Mouse (Mus musculus): ENCODE measurements around the gene Olfr806. TPM values are rescaled to one million over a fixed set of nuclear protein-coding genes. Genes with fewer than 3 reads are reported as not detected.

Olfr806 gene
- not detected for polyA plus RNA-seq (2015; fragmentation: Illumina TruSeq; extraction: RNeasy Lipid Tissue Mini Kit (QIAGEN cat#74804); ENCODE audit: insufficient read depth, low replicate concordance)

GRCm38 (mm10) chr10:129741821-129742220, at the start of gene Olfr806:
Gene Olfr806 (minus strand): TSS chr10:129741921.

GRCm38 (mm10) chr10:129774338-129774737, 32.6 kb upstream of the Olfr806 start, which contains the start of gene Olfr809:
Gene Olfr809 (plus strand): TSS chr10:129774638.

GRCm38 (mm10) chr10:129765182-129765581, 23.5 kb upstream of the Olfr806 start, which contains the start of gene Olfr808:
Gene Olfr808 (plus strand): TSS chr10:129765482.

GRCm38 (mm10) chr10:129757693-129758092, 16.0 kb upstream of the Olfr806 start, which contains the start of gene Olfr807:
Gene Olfr807 (minus strand): TSS chr10:129757793.

GRCm38 (mm10) chr10:129729275-129729674, 12.4 kb downstream of the Olfr806 start, which contains the start of gene Olfr805:
Gene Olfr805 (minus strand): TSS chr10:129729375.

GRCm38 (mm10) chr10:129702910-129703309, 38.8 kb downstream of the Olfr806 start, which contains the start of gene Olfr804:
Gene Olfr804 (plus strand): TSS chr10:129703210.

GRCm38 (mm10) chr10:129694186-129694585, 47.5 kb downstream of the Olfr806 start, which contains the start of gene Olfr803:
Gene Olfr803 (minus strand): TSS chr10:129694286.

GRCm38 (mm10) chr10:129688069-129688468, 53.7 kb downstream of the Olfr806 start, which contains the start of gene Olfr802:
Gene Olfr802 (minus strand): TSS chr10:129688169.

Other genes with a start within 250 kb of the Olfr806 start
- not detected for gene Olfr790, start 243.4 kb downstream of the Olfr806 start, polyA plus RNA-seq (2015; fragmentation: Illumina TruSeq; extraction: RNeasy Lipid Tissue Mini Kit (QIAGEN cat#74804); ENCODE audit: insufficient read depth, low replicate concordance)
- not detected for gene Olfr791, start 220.1 kb downstream of the Olfr806 start, polyA plus RNA-seq (2015; fragmentation: Illumina TruSeq; extraction: RNeasy Lipid Tissue Mini Kit (QIAGEN cat#74804); ENCODE audit: insufficient read depth, low replicate concordance)
- not detected for gene Olfr792, start 202.8 kb downstream of the Olfr806 start, polyA plus RNA-seq (2015; fragmentation: Illumina TruSeq; extraction: RNeasy Lipid Tissue Mini Kit (QIAGEN cat#74804); ENCODE audit: insufficient read depth, low replicate concordance)
- not detected for gene Olfr794, start 174.3 kb downstream of the Olfr806 start, polyA plus RNA-seq (2015; fragmentation: Illumina TruSeq; extraction: RNeasy Lipid Tissue Mini Kit (QIAGEN cat#74804); ENCODE audit: insufficient read depth, low replicate concordance)
- not detected for gene Olfr796, start 129.4 kb downstream of the Olfr806 start, polyA plus RNA-seq (2015; fragmentation: Illumina TruSeq; extraction: RNeasy Lipid Tissue Mini Kit (QIAGEN cat#74804); ENCODE audit: insufficient read depth, low replicate concordance)
- gene Olfr798, start 114.0 kb downstream of the Olfr806 start, polyA plus RNA-seq (2015; fragmentation: Illumina TruSeq; extraction: RNeasy Lipid Tissue Mini Kit (QIAGEN cat#74804); ENCODE audit: insufficient read depth, low replicate concordance) = not detected
- not detected for gene Olfr799, start 104.4 kb downstream of the Olfr806 start, polyA plus RNA-seq (2015; fragmentation: Illumina TruSeq; extraction: RNeasy Lipid Tissue Mini Kit (QIAGEN cat#74804); ENCODE audit: insufficient read depth, low replicate concordance)
- not detected for gene Olfr800, start 84.2 kb downstream of the Olfr806 start, polyA plus RNA-seq (2015; fragmentation: Illumina TruSeq; extraction: RNeasy Lipid Tissue Mini Kit (QIAGEN cat#74804); ENCODE audit: insufficient read depth, low replicate concordance)
- not detected for gene Olfr801, start 68.1 kb downstream of the Olfr806 start, polyA plus RNA-seq (2015; fragmentation: Illumina TruSeq; extraction: RNeasy Lipid Tissue Mini Kit (QIAGEN cat#74804); ENCODE audit: insufficient read depth, low replicate concordance)
- gene Olfr802, start 53.8 kb downstream of the Olfr806 start, polyA plus RNA-seq (2015; fragmentation: Illumina TruSeq; extraction: RNeasy Lipid Tissue Mini Kit (QIAGEN cat#74804); ENCODE audit: insufficient read depth, low replicate concordance) = not detected
- not detected for gene Olfr803, start 47.6 kb downstream of the Olfr806 start, polyA plus RNA-seq (2015; fragmentation: Illumina TruSeq; extraction: RNeasy Lipid Tissue Mini Kit (QIAGEN cat#74804); ENCODE audit: insufficient read depth, low replicate concordance)
- not detected for gene Olfr804, start 38.7 kb downstream of the Olfr806 start, polyA plus RNA-seq (2015; fragmentation: Illumina TruSeq; extraction: RNeasy Lipid Tissue Mini Kit (QIAGEN cat#74804); ENCODE audit: insufficient read depth, low replicate concordance)
- gene Olfr805, start 12.5 kb downstream of the Olfr806 start, polyA plus RNA-seq (2015; fragmentation: Illumina TruSeq; extraction: RNeasy Lipid Tissue Mini Kit (QIAGEN cat#74804); ENCODE audit: insufficient read depth, low replicate concordance) = not detected
- gene Olfr807, start 15.9 kb upstream of the Olfr806 start, polyA plus RNA-seq (2015; fragmentation: Illumina TruSeq; extraction: RNeasy Lipid Tissue Mini Kit (QIAGEN cat#74804); ENCODE audit: insufficient read depth, low replicate concordance) = not detected
- gene Olfr808, start 23.6 kb upstream of the Olfr806 start, polyA plus RNA-seq (2015; fragmentation: Illumina TruSeq; extraction: RNeasy Lipid Tissue Mini Kit (QIAGEN cat#74804); ENCODE audit: insufficient read depth, low replicate concordance) = not detected
- gene Olfr809, start 32.7 kb upstream of the Olfr806 start, polyA plus RNA-seq (2015; fragmentation: Illumina TruSeq; extraction: RNeasy Lipid Tissue Mini Kit (QIAGEN cat#74804); ENCODE audit: insufficient read depth, low replicate concordance) = not detected
- not detected for gene Olfr810, start 53.0 kb upstream of the Olfr806 start, polyA plus RNA-seq (2015; fragmentation: Illumina TruSeq; extraction: RNeasy Lipid Tissue Mini Kit (QIAGEN cat#74804); ENCODE audit: insufficient read depth, low replicate concordance)
- not detected for gene Olfr811, start 62.5 kb upstream of the Olfr806 start, polyA plus RNA-seq (2015; fragmentation: Illumina TruSeq; extraction: RNeasy Lipid Tissue Mini Kit (QIAGEN cat#74804); ENCODE audit: insufficient read depth, low replicate concordance)
- gene Olfr812, start 104.2 kb upstream of the Olfr806 start, polyA plus RNA-seq (2015; fragmentation: Illumina TruSeq; extraction: RNeasy Lipid Tissue Mini Kit (QIAGEN cat#74804); ENCODE audit: insufficient read depth, low replicate concordance) = not detected
- gene Olfr813, start 113.4 kb upstream of the Olfr806 start, polyA plus RNA-seq (2015; fragmentation: Illumina TruSeq; extraction: RNeasy Lipid Tissue Mini Kit (QIAGEN cat#74804); ENCODE audit: insufficient read depth, low replicate concordance) = not detected
- gene Olfr814, start 137.9 kb upstream of the Olfr806 start, polyA plus RNA-seq (2015; fragmentation: Illumina TruSeq; extraction: RNeasy Lipid Tissue Mini Kit (QIAGEN cat#74804); ENCODE audit: insufficient read depth, low replicate concordance) = not detected
- not detected for gene Olfr815, start 163.9 kb upstream of the Olfr806 start, polyA plus RNA-seq (2015; fragmentation: Illumina TruSeq; extraction: RNeasy Lipid Tissue Mini Kit (QIAGEN cat#74804); ENCODE audit: insufficient read depth, low replicate concordance)
- not detected for gene Olfr816, start 173.7 kb upstream of the Olfr806 start, polyA plus RNA-seq (2015; fragmentation: Illumina TruSeq; extraction: RNeasy Lipid Tissue Mini Kit (QIAGEN cat#74804); ENCODE audit: insufficient read depth, low replicate concordance)
- gene Olfr818, start 207.2 kb upstream of the Olfr806 start, polyA plus RNA-seq (2015; fragmentation: Illumina TruSeq; extraction: RNeasy Lipid Tissue Mini Kit (QIAGEN cat#74804); ENCODE audit: insufficient read depth, low replicate concordance) = not detected
- not detected for gene Olfr819, start 225.3 kb upstream of the Olfr806 start, polyA plus RNA-seq (2015; fragmentation: Illumina TruSeq; extraction: RNeasy Lipid Tissue Mini Kit (QIAGEN cat#74804); ENCODE audit: insufficient read depth, low replicate concordance)
- not detected for gene Olfr247, start 234.2 kb upstream of the Olfr806 start, polyA plus RNA-seq (2015; fragmentation: Illumina TruSeq; extraction: RNeasy Lipid Tissue Mini Kit (QIAGEN cat#74804); ENCODE audit: insufficient read depth, low replicate concordance)
- not detected for gene Gm10310, start 243.1 kb upstream of the Olfr806 start, polyA plus RNA-seq (2015; fragmentation: Illumina TruSeq; extraction: RNeasy Lipid Tissue Mini Kit (QIAGEN cat#74804); ENCODE audit: insufficient read depth, low replicate concordance)

All from spleen, adult 10 weeks (tissue).